Mouse (Mus musculus): Measurements from ENCODE around the gene Olfr1465. TPM values are rescaled to one million over a fixed set of nuclear protein-coding genes. Genes with fewer than 3 reads are reported as not detected.

The Olfr1465 gene
- not detected in 2 replicates for polyA plus RNA-seq (2012; rRNA removed)

GRCm38 (mm10) chr19:13315441-13315840 is at the start of gene Olfr1465:
Olfr1465 (minus strand) TSS chr19:13315541.

DNA sequence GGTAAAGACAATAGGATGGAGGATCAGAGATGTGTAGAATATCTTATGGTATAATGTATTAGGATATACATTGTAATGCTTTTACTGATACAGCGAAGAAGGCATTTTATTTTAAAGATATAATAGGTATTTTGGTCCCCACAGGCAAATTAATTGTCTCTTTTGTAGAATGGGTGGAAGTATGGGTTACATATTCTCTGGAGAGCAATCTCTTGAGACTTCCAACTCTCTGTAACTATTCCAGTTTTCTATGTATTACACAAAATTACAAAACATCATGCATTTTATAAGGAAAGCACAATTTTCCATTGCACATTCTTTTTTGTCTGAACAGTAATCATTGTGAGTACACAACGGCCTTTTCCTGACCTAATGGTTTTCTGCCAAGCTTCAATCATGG is 46.6 kb upstream of the Olfr1465 start, which contains the start of gene Olfr1467:
Olfr1467 (plus strand) TSS at position 301 of the 400 bp plus-strand sequence.

DNA sequence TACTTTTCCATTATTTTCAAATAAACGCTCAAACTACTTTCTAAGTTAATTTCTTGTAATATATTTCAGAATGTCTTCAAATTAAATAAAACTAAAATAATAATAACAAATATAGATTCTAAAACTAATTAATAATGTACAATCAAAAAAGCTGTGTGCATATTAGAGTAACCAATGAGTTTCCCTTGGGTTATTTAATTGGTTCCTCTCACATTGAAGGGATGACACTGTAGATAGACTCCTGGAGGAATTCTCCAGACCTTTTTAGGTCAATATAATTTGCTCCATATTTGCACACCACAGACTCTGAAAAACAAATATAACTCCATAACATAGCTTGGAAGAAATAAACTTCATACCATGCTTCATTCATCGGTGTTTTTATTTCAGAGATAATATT is 23.2 kb upstream of the Olfr1465 start, which contains the start of gene Olfr1466:
Olfr1466 (plus strand) TSS at position 301 of the 400 bp plus-strand sequence.

Other genes starting within 250 kb of the Olfr1465 start
- not detected in 2 replicates for gene Olfr1457, start 217.7 kb downstream of the Olfr1465 start, polyA plus RNA-seq (2012; rRNA removed)
- gene Olfr1458, start 208.8 kb downstream of the Olfr1465 start, polyA plus RNA-seq (2012; rRNA removed), result not detected in 2 replicates
- gene Olfr1459, start 166.0 kb downstream of the Olfr1465 start, polyA plus RNA-seq (2012; rRNA removed), result not detected in 2 replicates
- not detected in 2 replicates for gene Olfr1461, start 152.5 kb downstream of the Olfr1465 start, polyA plus RNA-seq (2012; rRNA removed)
- not detected in 2 replicates for gene Olfr1462, start 129.8 kb downstream of the Olfr1465 start, polyA plus RNA-seq (2012; rRNA removed)
- gene Olfr1463, start 84.2 kb downstream of the Olfr1465 start, polyA plus RNA-seq (2012; rRNA removed), result not detected in 2 replicates
- gene Olfr1466, start 23.3 kb upstream of the Olfr1465 start, polyA plus RNA-seq (2012; rRNA removed), result not detected in 2 replicates
- gene Olfr1467, start 46.7 kb upstream of the Olfr1465 start, polyA plus RNA-seq (2012; rRNA removed), result not detected in 2 replicates
- gene Olfr1469, start 92.3 kb upstream of the Olfr1465 start, polyA plus RNA-seq (2012; rRNA removed), result not detected in 2 replicates
- not detected in 2 replicates for gene Olfr1471, start 127.9 kb upstream of the Olfr1465 start, polyA plus RNA-seq (2012; rRNA removed)
- not detected in 2 replicates for gene Olfr1472, start 140.5 kb upstream of the Olfr1465 start, polyA plus RNA-seq (2012; rRNA removed)
- not detected in 2 replicates for gene Olfr1474, start 154.0 kb upstream of the Olfr1465 start, polyA plus RNA-seq (2012; rRNA removed)
- gene Olfr1475, start 164.7 kb upstream of the Olfr1465 start, polyA plus RNA-seq (2012; rRNA removed), result not detected in 2 replicates
- gene Olfr1477, start 185.0 kb upstream of the Olfr1465 start, polyA plus RNA-seq (2012; rRNA removed), result not detected in 2 replicates
- gene Olfr1480, start 212.4 kb upstream of the Olfr1465 start, polyA plus RNA-seq (2012; rRNA removed), result not detected in 2 replicates